Mouse (Mus musculus): ENCODE data around the gene Spock1. TPM values are rescaled to one million over a fixed set of nuclear protein-coding genes. Genes with fewer than 3 reads are reported as not detected.

Spock1 gene
- total RNA-seq, 1 experiment = 0.40 TPM

DNA sequence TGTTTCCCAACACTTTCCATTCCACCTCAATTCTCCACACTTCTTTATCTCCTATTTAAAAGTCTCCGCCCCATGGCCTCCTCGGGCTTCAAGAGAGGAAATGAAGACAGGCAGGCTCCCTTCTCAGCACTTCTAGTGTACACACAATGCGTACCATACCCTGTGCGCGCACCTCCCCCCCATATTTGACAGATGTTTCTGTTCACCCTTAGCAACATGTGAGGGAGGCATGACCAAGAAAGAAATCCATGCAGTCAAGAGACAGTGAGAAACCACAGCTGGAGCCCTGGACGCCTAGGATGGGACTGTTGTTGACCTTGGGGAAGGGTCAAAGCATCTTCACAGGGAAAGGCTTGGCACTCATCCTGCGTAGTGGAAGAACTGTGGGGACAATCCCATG, 157.3 kb downstream of the Spock1 start:
- no peaks in the 10 kb centered on the region for H3K36me3 ChIP-seq (ENCODE audit: control insufficient read depth, insufficient read depth, low read length, poor library complexity, severe bottlenecking)
- no peaks in the 10 kb centered on the region for H3K9me3 ChIP-seq (ENCODE audit: control insufficient read depth, insufficient read depth, low read depth, low read length)
- H3K4me3 ChIP-seq (ENCODE audit: insufficient read depth in 1 of 2, low read depth in 1 of 2, low read length in 2 of 2, poor library complexity in 1 of 2, severe bottlenecking in 1 of 2) = no peak overlapping the region
- TF ChIP-seq ZNF384 (IDR thresholded peaks at IDR 0.05; ENCODE audit: low read depth, low read length) (no peak), HCFC1 (IDR thresholded peaks at IDR 0.05; ENCODE audit: borderline replicate concordance, insufficient read depth, low read length) (no peak), CHD2 (IDR thresholded peaks at IDR 0.05; ENCODE audit: low read depth, low read length) (no peak), ZC3H11A (IDR thresholded peaks at IDR 0.05; ENCODE audit: borderline replicate concordance, low read depth, low read length) (no peak), MAFK (IDR thresholded peaks at IDR 0.05; ENCODE audit: insufficient read depth, low read depth, low read length) (no peak)
- H3K4me1 ChIP-seq (ENCODE audit: control insufficient read depth in 2 of 2, insufficient read depth in 2 of 2, low read length in 2 of 2, poor library complexity in 1 of 2) = no peaks in the 10 kb centered on the region
- H3K9ac ChIP-seq (ENCODE audit: insufficient read depth, low read depth, low read length, poor library complexity, severe bottlenecking) = no peak overlapping the region
- no peak overlapping the region for H3K27ac ChIP-seq (ENCODE audit: insufficient read depth, low read depth, low read length, poor library complexity, severe bottlenecking)
- in situ Hi-C loops (cut with MboI; ENCODE audit: low sequenced_read_pairs in 2 of 2, unreplicated experiment in 2 of 2) = no loop called here
- DNase-seq (ENCODE audit: low read depth, low spot score) = no peak

- Histone ChIP-seq H3K27ac (ENCODE audit: insufficient read depth, low read depth, low read length, poor library complexity, severe bottlenecking) (no peak overlapping the region), H3K4me3 (ENCODE audit: insufficient read depth in 1 of 2, low read depth in 1 of 2, low read length in 2 of 2, poor library complexity in 1 of 2, severe bottlenecking in 1 of 2) (no peak overlapping the region), H3K4me1 (ENCODE audit: control insufficient read depth in 2 of 2, insufficient read depth in 2 of 2, low read length in 2 of 2, poor library complexity in 1 of 2) (peaks cover 0 to 6% of the 10 kb centered on the region in 2 experiments; a peak in 1 of 4 replicates), H3K36me3 (ENCODE audit: control insufficient read depth, insufficient read depth, low read length, poor library complexity, severe bottlenecking) (no peaks in the 10 kb centered on the region), H3K9me3 (ENCODE audit: control insufficient read depth, insufficient read depth, low read depth, low read length) (no peaks in the 10 kb centered on the region), H3K9ac (ENCODE audit: insufficient read depth, low read depth, low read length, poor library complexity, severe bottlenecking) (no peak overlapping the region)
- in situ Hi-C loops (cut with MboI; ENCODE audit: low sequenced_read_pairs in 2 of 2, unreplicated experiment in 2 of 2) = no loop called here
- TF ChIP-seq ZC3H11A (IDR thresholded peaks at IDR 0.05; ENCODE audit: borderline replicate concordance, low read depth, low read length) (no peak), MAFK (IDR thresholded peaks at IDR 0.05; ENCODE audit: insufficient read depth, low read depth, low read length) (peak; percentile 100)
- DNase-seq (ENCODE audit: low read depth, low spot score) = no peak
These were observed 163.5 kb downstream of the Spock1 start for GRCm38 (mm10) chr13:57744667-57745066.

DNA sequence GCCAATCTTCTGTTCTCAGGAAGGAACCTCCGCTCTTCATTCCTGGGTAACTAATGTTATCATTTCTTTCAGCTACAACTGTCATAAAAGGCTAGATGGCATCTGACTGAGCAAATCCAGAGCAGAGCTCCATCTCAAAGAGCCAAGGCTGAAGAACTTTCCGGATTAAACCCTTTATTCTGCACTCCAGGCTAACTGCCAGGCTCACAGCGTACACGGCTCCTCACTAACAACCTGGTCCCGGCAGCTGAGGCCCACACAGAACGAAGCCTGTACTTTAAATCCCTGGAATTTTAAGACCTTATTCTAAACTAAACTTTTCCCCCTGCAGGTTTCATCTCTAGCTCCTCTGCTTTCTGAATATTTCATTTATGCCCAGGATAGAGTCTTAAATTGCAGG, 166.9 kb downstream of the Spock1 start:
- no peak for DNase-seq (ENCODE audit: low read depth, low spot score)
- no peaks in the 10 kb centered on the region for H3K36me3 ChIP-seq (ENCODE audit: control insufficient read depth, insufficient read depth, low read length, poor library complexity, severe bottlenecking)
- H3K4me3 ChIP-seq (ENCODE audit: insufficient read depth in 1 of 2, low read depth in 1 of 2, low read length in 2 of 2, poor library complexity in 1 of 2, severe bottlenecking in 1 of 2) = no peak overlapping the region
- no peaks in the 10 kb centered on the region for H3K9me3 ChIP-seq (ENCODE audit: control insufficient read depth, insufficient read depth, low read depth, low read length)
- H3K9ac ChIP-seq (ENCODE audit: insufficient read depth, low read depth, low read length, poor library complexity, severe bottlenecking) = no peak overlapping the region
- H3K27ac ChIP-seq (ENCODE audit: insufficient read depth, low read depth, low read length, poor library complexity, severe bottlenecking) = no peak overlapping the region
- in situ Hi-C loops (cut with MboI; ENCODE audit: low sequenced_read_pairs in 2 of 2, unreplicated experiment in 2 of 2) = no loop called here
- H3K4me1 ChIP-seq (ENCODE audit: control insufficient read depth in 2 of 2, insufficient read depth in 2 of 2, low read length in 2 of 2, poor library complexity in 1 of 2) = peaks cover 0 to 6% of the 10 kb centered on the region in 2 experiments; a peak in 1 of 4 replicates
- TF ChIP-seq CHD2 (IDR thresholded peaks at IDR 0.05; ENCODE audit: low read depth, low read length) = no peak
- TF ChIP-seq ZC3H11A (IDR thresholded peaks at IDR 0.05; ENCODE audit: borderline replicate concordance, low read depth, low read length) = no peak
- TF ChIP-seq ZNF384 (IDR thresholded peaks at IDR 0.05; ENCODE audit: low read depth, low read length) = no peak
- no peak for TF ChIP-seq MAFK (IDR thresholded peaks at IDR 0.05; ENCODE audit: insufficient read depth, low read depth, low read length)
- no peak for TF ChIP-seq HCFC1 (IDR thresholded peaks at IDR 0.05; ENCODE audit: borderline replicate concordance, insufficient read depth, low read length)

- H3K27ac ChIP-seq (ENCODE audit: insufficient read depth, low read depth, low read length, poor library complexity, severe bottlenecking) = no peak overlapping the region
- DNase-seq (ENCODE audit: low read depth, low spot score) = no peak
- H3K4me1 ChIP-seq (ENCODE audit: control insufficient read depth in 2 of 2, insufficient read depth in 2 of 2, low read length in 2 of 2, poor library complexity in 1 of 2) = peaks cover 0 to 6% of the 10 kb centered on the region in 2 experiments; a peak in 1 of 4 replicates
- in situ Hi-C loops (cut with MboI; ENCODE audit: low sequenced_read_pairs in 2 of 2, unreplicated experiment in 2 of 2) = no loop called here
- H3K4me3 ChIP-seq (ENCODE audit: insufficient read depth in 1 of 2, low read depth in 1 of 2, low read length in 2 of 2, poor library complexity in 1 of 2, severe bottlenecking in 1 of 2) = no peak overlapping the region
- H3K9me3 ChIP-seq (ENCODE audit: control insufficient read depth, insufficient read depth, low read depth, low read length) = no peaks in the 10 kb centered on the region
- TF ChIP-seq CHD2 (IDR thresholded peaks at IDR 0.05; ENCODE audit: low read depth, low read length) = no peak
- no peak for TF ChIP-seq ZC3H11A (IDR thresholded peaks at IDR 0.05; ENCODE audit: borderline replicate concordance, low read depth, low read length)
- no peak for TF ChIP-seq MAFK (IDR thresholded peaks at IDR 0.05; ENCODE audit: insufficient read depth, low read depth, low read length)
- TF ChIP-seq HCFC1 (IDR thresholded peaks at IDR 0.05; ENCODE audit: borderline replicate concordance, insufficient read depth, low read length) = no peak
- no peak for TF ChIP-seq ZNF384 (IDR thresholded peaks at IDR 0.05; ENCODE audit: low read depth, low read length)
- H3K9ac ChIP-seq (ENCODE audit: insufficient read depth, low read depth, low read length, poor library complexity, severe bottlenecking) = no peak overlapping the region
- no peaks in the 10 kb centered on the region for H3K36me3 ChIP-seq (ENCODE audit: control insufficient read depth, insufficient read depth, low read length, poor library complexity, severe bottlenecking)
These were observed 167.7 kb downstream of the Spock1 start for GRCm38 (mm10) chr13:57740473-57740872.

- Histone ChIP-seq H3K4me3 (ENCODE audit: insufficient read depth in 1 of 2, low read depth in 1 of 2, low read length in 2 of 2, poor library complexity in 1 of 2, severe bottlenecking in 1 of 2) (no peak overlapping the region), H3K9me3 (ENCODE audit: control insufficient read depth, insufficient read depth, low read depth, low read length) (no peaks in the 10 kb centered on the region), H3K36me3 (ENCODE audit: control insufficient read depth, insufficient read depth, low read length, poor library complexity, severe bottlenecking) (no peaks in the 10 kb centered on the region), H3K9ac (ENCODE audit: insufficient read depth, low read depth, low read length, poor library complexity, severe bottlenecking) (no peak overlapping the region), H3K27ac (ENCODE audit: insufficient read depth, low read depth, low read length, poor library complexity, severe bottlenecking) (no peak overlapping the region), H3K4me1 (ENCODE audit: control insufficient read depth in 2 of 2, insufficient read depth in 2 of 2, low read length in 2 of 2, poor library complexity in 1 of 2) (peaks cover 2 to 3% of the 10 kb centered on the region in 2 experiments; a peak in 1 of 4 replicates)
- in situ Hi-C loops (cut with MboI; ENCODE audit: low sequenced_read_pairs in 2 of 2, unreplicated experiment in 2 of 2) = no loop called here
- DNase-seq (ENCODE audit: low read depth, low spot score) = no peak
- TF ChIP-seq HCFC1 (IDR thresholded peaks at IDR 0.05; ENCODE audit: borderline replicate concordance, insufficient read depth, low read length) = no peak
These were observed 172.1 kb downstream of the Spock1 start for GRCm38 (mm10) chr13:57736060-57736459.

Data from ES-E14 (cell line).